Mouse (Mus musculus): ENCODE measurements at regions not wholly inside any gene's neighbourhood (a gene's known extent, or its start where the extent isn't known, plus 50 kb on each side); places are given as distances from the start of the nearest gene placed in this dataset.

- H3K9me3 ChIP-seq, result no peaks in the 10 kb centered on the region
- no peak for ATAC-seq (ENCODE audit: insufficient number of reproducible peaks, low FRiP score, low TSS enrichment, low read depth)
Observed at GRCm38 (mm10) chr9:100097028-100097427, 221.1 kb upstream of the Sox14 start.

GRCm38 (mm10) chr9:100095559-100095959 lies 219.6 kb upstream of the Sox14 start:
- H3K27ac ChIP-seq, result no peak overlapping the region
- H3K9me3 ChIP-seq, result no peaks in the 10 kb centered on the region
- H3K9ac ChIP-seq, result no peak overlapping the region
- no peaks in the 10 kb centered on the region for H3K27me3 ChIP-seq
- H3K36me3 ChIP-seq, result no peaks in the 10 kb centered on the region
- WGBS, result 13% methylated on average over 7 of the region's 7 CpGs
- H3K4me3 ChIP-seq, result no peak overlapping the region
- peak; percentile 68 for ATAC-seq (ENCODE audit: insufficient number of reproducible peaks, low FRiP score, low TSS enrichment, low read depth)
- H3K4me1 ChIP-seq, result peaks cover 5% of the 10 kb centered on the region; the same call in 1 of the 2 replicates
- no peak overlapping the region for H3K4me2 ChIP-seq

More at GRCm38 (mm10) chr9:100097028-100097427, 221.1 kb upstream of the Sox14 start:
- no peak overlapping the region for H3K9ac ChIP-seq
- no peak overlapping the region for H3K4me2 ChIP-seq
- H3K4me1 ChIP-seq, result peaks cover 5% of the 10 kb centered on the region; the same call in 1 of the 2 replicates
- no peak overlapping the region for H3K27ac ChIP-seq
- H3K36me3 ChIP-seq, result no peaks in the 10 kb centered on the region
- WGBS, result 50% methylated on average over 2 of the region's 2 CpGs
- H3K4me3 ChIP-seq, result no peak overlapping the region
- no peaks in the 10 kb centered on the region for H3K27me3 ChIP-seq

- H3K4me2 ChIP-seq, result no peak overlapping the region
- H3K9me3 ChIP-seq, result no peaks in the 10 kb centered on the region
- H3K27ac ChIP-seq, result no peak overlapping the region
- peaks cover 5% of the 10 kb centered on the region; the same call in 1 of the 2 replicates for H3K4me1 ChIP-seq
- no peaks in the 10 kb centered on the region for H3K27me3 ChIP-seq
- no peak overlapping the region for H3K4me3 ChIP-seq
- WGBS, result 63% methylated on average over 6 of the region's 6 CpGs
- no peaks in the 10 kb centered on the region for H3K36me3 ChIP-seq
- ATAC-seq (ENCODE audit: insufficient number of reproducible peaks, low FRiP score, low TSS enrichment, low read depth), result no peak
- H3K9ac ChIP-seq, result no peak overlapping the region
Observed at GRCm38 (mm10) chr9:100094956-100095558, 219.1 kb upstream of the Sox14 start.

- Histone ChIP-seq H3K4me3 (no peak overlapping the region), H3K9ac (no peak overlapping the region), H3K27ac (no peak overlapping the region), H3K9me3 (no peaks in the 10 kb centered on the region), H3K27me3 (no peaks in the 10 kb centered on the region), H3K36me3 (no peaks in the 10 kb centered on the region), H3K4me2 (no peak overlapping the region), H3K4me1 (no peaks in the 10 kb centered on the region)
- ATAC-seq (ENCODE audit: insufficient number of reproducible peaks, low FRiP score, low TSS enrichment, low read depth), result no peak
- WGBS, result 86% methylated on average over 5 of the region's 5 CpGs
Observed at GRCm38 (mm10) chr9:100071141-100071540, 195.2 kb upstream of the Sox14 start.

- no peak overlapping the region for H3K4me2 ChIP-seq
- H3K27me3 ChIP-seq, result no peaks in the 10 kb centered on the region
- H3K27ac ChIP-seq, result no peak overlapping the region
- no peaks in the 10 kb centered on the region for H3K9me3 ChIP-seq
- no peaks in the 10 kb centered on the region for H3K36me3 ChIP-seq
- no peaks in the 10 kb centered on the region for H3K4me1 ChIP-seq
- H3K9ac ChIP-seq, result no peak overlapping the region
- 83% methylated on average over 1 of the region's 1 CpGs for WGBS
- ATAC-seq (ENCODE audit: insufficient number of reproducible peaks, low FRiP score, low TSS enrichment, low read depth), result no peak
- no peak overlapping the region for H3K4me3 ChIP-seq
Observed at GRCm38 (mm10) chr9:100058541-100058940, 182.6 kb upstream of the Sox14 start.

GRCm38 (mm10) chr9:100046213-100046807 lies 170.3 kb upstream of the Sox14 start:
- H3K27me3 ChIP-seq, result no peaks in the 10 kb centered on the region
- no peak for ATAC-seq (ENCODE audit: insufficient number of reproducible peaks, low FRiP score, low TSS enrichment, low read depth)
- no peak overlapping the region for H3K4me2 ChIP-seq
- H3K4me3 ChIP-seq, result no peak overlapping the region
- H3K27ac ChIP-seq, result no peak overlapping the region
- WGBS, result 61% methylated on average over 13 of the region's 13 CpGs
- no peaks in the 10 kb centered on the region for H3K36me3 ChIP-seq
- no peaks in the 10 kb centered on the region for H3K9me3 ChIP-seq
- no peak overlapping the region for H3K9ac ChIP-seq
- no peaks in the 10 kb centered on the region for H3K4me1 ChIP-seq

- Histone ChIP-seq H3K4me3 (no peak overlapping the region), H3K27ac (no peak overlapping the region), H3K4me2 (no peak overlapping the region), H3K9me3 (no peaks in the 10 kb centered on the region), H3K36me3 (no peaks in the 10 kb centered on the region), H3K9ac (no peak overlapping the region), H3K27me3 (no peaks in the 10 kb centered on the region), H3K4me1 (no peaks in the 10 kb centered on the region)
- 80% methylated on average over 5 of the region's 5 CpGs for WGBS
- ATAC-seq (ENCODE audit: insufficient number of reproducible peaks, low FRiP score, low TSS enrichment, low read depth), result no peak
Observed at GRCm38 (mm10) chr9:100045636-100046035, 169.7 kb upstream of the Sox14 start.

- no peak overlapping the region for H3K4me3 ChIP-seq
- no peaks in the 10 kb centered on the region for H3K36me3 ChIP-seq
- no peaks in the 10 kb centered on the region for H3K27me3 ChIP-seq
- H3K4me1 ChIP-seq, result no peaks in the 10 kb centered on the region
- H3K9ac ChIP-seq, result no peak overlapping the region
- no peaks in the 10 kb centered on the region for H3K9me3 ChIP-seq
- ATAC-seq (ENCODE audit: insufficient number of reproducible peaks, low FRiP score, low TSS enrichment, low read depth), result no peak
- 52% methylated on average over 6 of the region's 6 CpGs for WGBS
- no peak overlapping the region for H3K27ac ChIP-seq
- H3K4me2 ChIP-seq, result no peak overlapping the region
Observed at GRCm38 (mm10) chr9:100041776-100042175, 165.8 kb upstream of the Sox14 start.

- Histone ChIP-seq H3K27me3 (no peaks in the 10 kb centered on the region), H3K9me3 (no peaks in the 10 kb centered on the region), H3K4me2 (no peak overlapping the region), H3K4me1 (no peaks in the 10 kb centered on the region), H3K36me3 (no peaks in the 10 kb centered on the region), H3K27ac (no peak overlapping the region), H3K4me3 (no peak overlapping the region), H3K9ac (no peak overlapping the region)
- no peak for ATAC-seq (ENCODE audit: insufficient number of reproducible peaks, low FRiP score, low TSS enrichment, low read depth)
- WGBS, result 36% methylated on average over 5 of the region's 5 CpGs
Observed at GRCm38 (mm10) chr9:100023641-100024040, 147.7 kb upstream of the Sox14 start.

- H3K4me1 ChIP-seq, result no peaks in the 10 kb centered on the region
- H3K9ac ChIP-seq, result no peak overlapping the region
- ATAC-seq (ENCODE audit: insufficient number of reproducible peaks, low FRiP score, low TSS enrichment, low read depth), result no peak
- no peak overlapping the region for H3K4me2 ChIP-seq
- H3K4me3 ChIP-seq, result no peak overlapping the region
- no peaks in the 10 kb centered on the region for H3K9me3 ChIP-seq
- no peak overlapping the region for H3K27ac ChIP-seq
- no peaks in the 10 kb centered on the region for H3K36me3 ChIP-seq
- 81% methylated on average over 3 of the region's 3 CpGs for WGBS
- H3K27me3 ChIP-seq, result no peaks in the 10 kb centered on the region
Observed at GRCm38 (mm10) chr9:100022035-100022434, 146.1 kb upstream of the Sox14 start.

GRCm38 (mm10) chr9:99995204-99995603 lies 119.2 kb upstream of the Sox14 start:
- Histone ChIP-seq H3K27me3 (peaks cover 17% of the 10 kb centered on the region; the same call in 1 of the 2 replicates), H3K27ac (no peak overlapping the region), H3K36me3 (no peaks in the 10 kb centered on the region), H3K9me3 (no peaks in the 10 kb centered on the region), H3K9ac (no peak overlapping the region), H3K4me1 (peaks cover 9% of the 10 kb centered on the region; the same call in 1 of the 2 replicates), H3K4me3 (no peak overlapping the region), H3K4me2 (no peak overlapping the region)
- WGBS, result 45% methylated on average over 8 of the region's 8 CpGs
- ATAC-seq (ENCODE audit: insufficient number of reproducible peaks, low FRiP score, low TSS enrichment, low read depth), result no peak

GRCm38 (mm10) chr9:99994285-99995144 lies 118.5 kb upstream of the Sox14 start:
- Histone ChIP-seq H3K4me1 (peaks cover 9% of the 10 kb centered on the region; the same call in 1 of the 2 replicates), H3K9me3 (no peaks in the 10 kb centered on the region), H3K9ac (no peak overlapping the region), H3K36me3 (no peaks in the 10 kb centered on the region), H3K27ac (no peak overlapping the region), H3K27me3 (peaks cover 17% of the 10 kb centered on the region; the same call in 1 of the 2 replicates), H3K4me3 (no peak overlapping the region), H3K4me2 (peak overlapping the region; percentile 10; the same call in 1 of the 2 replicates)
- no peak for ATAC-seq (ENCODE audit: insufficient number of reproducible peaks, low FRiP score, low TSS enrichment, low read depth)
- WGBS, result 2% methylated on average over 30 of the region's 30 CpGs
